Mouse (Mus musculus): ENCODE data around the gene Gm14698.
"Not testable (repeated sequence)": the region's sequence is repeated elsewhere in the genome, so short reads cannot be mapped to it uniquely, and the experiment has no call there.

Gene Gm14698

DNA sequence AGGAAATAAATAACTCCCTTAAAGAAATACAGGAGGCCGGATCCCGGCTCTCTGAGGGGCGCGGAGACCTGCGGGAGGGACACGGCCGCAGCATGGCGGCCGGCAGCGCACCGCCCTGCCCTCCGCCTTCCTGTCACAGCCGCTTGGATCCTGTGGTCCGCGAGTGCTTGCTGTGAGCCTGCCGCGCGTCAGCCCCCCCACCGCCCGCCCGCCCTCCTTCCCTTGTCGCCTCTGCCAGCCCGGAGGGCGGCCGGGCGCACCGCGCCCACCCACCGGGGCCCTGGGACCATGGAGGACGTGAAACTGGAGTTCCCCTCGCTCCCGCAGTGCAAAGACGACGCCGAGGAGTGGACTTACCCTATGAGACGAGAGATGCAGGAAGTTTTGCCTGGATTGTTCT is at the start of gene Gm14698:
Gm14698 (plus strand) TSS at position 35 of the 400 bp plus-strand sequence.
- not testable (repeated sequence) for DNase-seq

GRCm38 (mm10) chrX:68820449-68820848 is 444 bp upstream of the Gm14698 start:
- DNase-seq = not testable (repeated sequence)

- DNase-seq = peak; percentile 34
These were observed 18.9 kb downstream of the Gm14698 start for GRCm38 (mm10) chrX:68839548-68840444.

- DNase-seq = peak; percentile 63
These were observed 44.3 kb downstream of the Gm14698 start for GRCm38 (mm10) chrX:68865145-68865544.

Measured in cerebellum, adult 9-10 months (tissue).